Mouse (Mus musculus) hindbrain, embryonic 11.5 days (tissue): Measurements from ENCODE around the gene Cd80. TPM values are rescaled to one million over a fixed set of nuclear protein-coding genes. Genes with fewer than 3 reads are reported as not detected.

ENCODE experiments used
- ATAC-seq: fragments of 200-750 bp; cut with Nextera tagmentation; 2 replicates; pipeline ENCODE4 v1.8.0; 2017; ENCODE audit warnings: mild to moderate bottlenecking, moderate TSS enrichment, moderate library complexity; ENCODE audit not compliant: low FRiP score
- DNase-seq: peaks from one replicate; pipeline ENCODE4 v3.0.0-alpha.2; 2015; ENCODE audit warnings: low spot score
- H3K27ac ChIP-seq: fragments of 300-500 bp; sonication (generic); 2 replicates; pipeline ENCODE4 v1.5.1; 2014; ENCODE audit warnings: mild to moderate bottlenecking, low read depth, low read length
- H3K27me3 ChIP-seq: fragments of 300-500 bp; sonication (generic); 2 replicates; pipeline ENCODE4 v1.6.1; 2014; ENCODE audit warnings: mild to moderate bottlenecking, low read length, moderate library complexity, mixed read lengths; ENCODE audit not compliant: control insufficient read depth, insufficient read depth
- H3K36me3 ChIP-seq: fragments of 300-500 bp; sonication (generic); 2 replicates; pipeline ENCODE4 v1.6.1; 2014; ENCODE audit warnings: mild to moderate bottlenecking, low read length, moderate library complexity, mixed read lengths; ENCODE audit not compliant: control insufficient read depth, insufficient read depth
- H3K4me1 ChIP-seq: fragments of 300-500 bp; sonication (generic); replicated peaks from 2 replicates; pipeline ENCODE4 v1.6.1; 2014; ENCODE audit warnings: low read length, mixed read lengths; ENCODE audit not compliant: control insufficient read depth, insufficient read depth
- H3K4me2 ChIP-seq: fragments of 300-500 bp; sonication (generic); replicated peaks from 2 replicates; pipeline ENCODE4 v1.6.1; 2014; ENCODE audit warnings: mild to moderate bottlenecking, low read depth, low read length
- H3K4me3 ChIP-seq: fragments of 300-500 bp; sonication (generic); 2 replicates; pipeline ENCODE4 v1.5.1; 2014; ENCODE audit warnings: low read depth, low read length
- H3K9ac ChIP-seq: fragments of 300-500 bp; sonication (generic); 2 replicates; pipeline ENCODE4 v1.6.1; 2014; ENCODE audit warnings: low read depth, low read length
- H3K9me3 ChIP-seq: fragments of 300-500 bp; sonication (generic); 2 replicates; pipeline ENCODE4 v1.6.1; 2016; ENCODE audit warnings: low read length; ENCODE audit not compliant: control insufficient read depth
- WGBS: fragments of 180-500 bp; shearing (Covaris S2); extraction: QIAGEN DNeasy Blood & Tissue Kit; methylation state at CpG from one replicate; pipeline ENCODE4 v1.1.7; 2014; 5-methylcytosine and 5-hydroxymethylcytosine counted together
- polyA plus RNA-seq: library from polyadenylated mRNA; unstranded; fragments of >200 nt; fragmentation: Nextera tagmentation; extraction: Ambion mirVana; gene quantifications from 2 replicates; pipeline ENCODE4 v1.2.1, GENCODE M21; 2014

Cd80 gene
- polyA plus RNA-seq: 0.33 and 0.73 TPM in 2 replicates

GRCm38 (mm10) chr16:38455511-38456418 is at the start of gene Cd80:
Gene Cd80, plus strand, starts transcription at chr16:38455561.
- ATAC-seq: no peak
- Histone ChIP-seq H3K4me3 (no peak within 1 kb of the TSS), H3K9ac (no peak within 1 kb of the TSS), H3K4me2 (no peak within 1 kb of the TSS), H3K27ac (no peak within 1 kb of the TSS), H3K36me3 (no peaks in the 10 kb centered on the region), H3K27me3 (no peaks in the 10 kb centered on the region), H3K4me1 (no peaks in the 10 kb centered on the region; the same call in 1 of the 2 replicates), H3K9me3 (no peaks in the 10 kb centered on the region)
- 71% methylated on average over 17 of the region's 17 CpGs for WGBS
- DNase-seq: no peak

- Histone ChIP-seq H3K27ac (no peak overlapping the region), H3K9ac (no peak overlapping the region), H3K4me2 (no peak overlapping the region), H3K4me1 (no peaks in the 10 kb centered on the region), H3K36me3 (no peaks in the 10 kb centered on the region), H3K4me3 (no peak overlapping the region), H3K9me3 (no peaks in the 10 kb centered on the region), H3K27me3 (no peaks in the 10 kb centered on the region)
- WGBS: 76% methylated on average over 5 of the region's 5 CpGs
- no peak for DNase-seq
- no peak for ATAC-seq
These were observed 49.1 kb upstream of the Cd80 start for GRCm38 (mm10) chr16:38406293-38406692.

- WGBS: 85% methylated on average over 6 of the region's 6 CpGs
- Histone ChIP-seq H3K9me3 (no peaks in the 10 kb centered on the region), H3K27me3 (no peaks in the 10 kb centered on the region), H3K9ac (no peak overlapping the region), H3K36me3 (no peaks in the 10 kb centered on the region), H3K27ac (no peak overlapping the region), H3K4me1 (no peaks in the 10 kb centered on the region), H3K4me3 (no peak overlapping the region), H3K4me2 (no peak overlapping the region)
- no peak for ATAC-seq
- no peak for DNase-seq
These were observed 48.7 kb upstream of the Cd80 start for GRCm38 (mm10) chr16:38406708-38407107.

- Histone ChIP-seq H3K36me3 (no peaks in the 10 kb centered on the region), H3K4me1 (no peaks in the 10 kb centered on the region), H3K27ac (no peak overlapping the region), H3K4me2 (no peak overlapping the region), H3K9me3 (no peaks in the 10 kb centered on the region), H3K4me3 (no peak overlapping the region), H3K27me3 (no peaks in the 10 kb centered on the region), H3K9ac (no peak overlapping the region)
- WGBS: 37% methylated on average over 5 of the region's 5 CpGs
- no peak for DNase-seq
- no peak for ATAC-seq
These were observed 47.8 kb upstream of the Cd80 start for GRCm38 (mm10) chr16:38407584-38407983.

- no peak overlapping the region for H3K9ac ChIP-seq
- H3K4me3 ChIP-seq: no peak overlapping the region
- ATAC-seq: no peak
- H3K9me3 ChIP-seq: no peaks in the 10 kb centered on the region
- H3K27ac ChIP-seq: no peak overlapping the region
- WGBS: 91% methylated on average over 8 of the region's 8 CpGs
- DNase-seq: no peak
- H3K36me3 ChIP-seq: no peaks in the 10 kb centered on the region
- H3K4me1 ChIP-seq: no peaks in the 10 kb centered on the region
- no peak overlapping the region for H3K4me2 ChIP-seq
- no peaks in the 10 kb centered on the region for H3K27me3 ChIP-seq
These were observed 46.9 kb upstream of the Cd80 start for GRCm38 (mm10) chr16:38408416-38408815.

GRCm38 (mm10) chr16:38414953-38415352 is 40.4 kb upstream of the Cd80 start:
- 88% methylated on average over 7 of the region's 7 CpGs for WGBS
- H3K9ac ChIP-seq: no peak overlapping the region
- no peaks in the 10 kb centered on the region for H3K4me1 ChIP-seq
- no peak for DNase-seq
- no peaks in the 10 kb centered on the region for H3K36me3 ChIP-seq
- no peak for ATAC-seq
- no peaks in the 10 kb centered on the region for H3K27me3 ChIP-seq
- no peaks in the 10 kb centered on the region for H3K9me3 ChIP-seq
- no peak overlapping the region for H3K4me3 ChIP-seq
- H3K4me2 ChIP-seq: no peak overlapping the region
- no peak overlapping the region for H3K27ac ChIP-seq

GRCm38 (mm10) chr16:38425374-38425773 is 30.0 kb upstream of the Cd80 start:
- no peak for DNase-seq
- H3K9ac ChIP-seq: no peak overlapping the region

GRCm38 (mm10) chr16:38425799-38426198 is 29.6 kb upstream of the Cd80 start:
- no peaks in the 10 kb centered on the region for H3K4me1 ChIP-seq
- no peak overlapping the region for H3K4me2 ChIP-seq
- ATAC-seq (no peak), DNase-seq (no peak)
- H3K27me3 ChIP-seq: no peaks in the 10 kb centered on the region; the same call in 1 of the 2 replicates
- H3K4me3 ChIP-seq: no peak overlapping the region
- no peaks in the 10 kb centered on the region for H3K9me3 ChIP-seq
- 89% methylated on average over 1 of the region's 1 CpGs for WGBS
- H3K27ac ChIP-seq: no peak overlapping the region
- no peaks in the 10 kb centered on the region for H3K36me3 ChIP-seq
- H3K9ac ChIP-seq: no peak overlapping the region

More at GRCm38 (mm10) chr16:38425374-38425773, 30.0 kb upstream of the Cd80 start:
- no peak for ATAC-seq
- Histone ChIP-seq H3K4me1 (no peaks in the 10 kb centered on the region), H3K27ac (no peak overlapping the region), H3K4me3 (no peak overlapping the region), H3K27me3 (no peaks in the 10 kb centered on the region; the same call in 1 of the 2 replicates), H3K36me3 (no peaks in the 10 kb centered on the region), H3K4me2 (no peak overlapping the region), H3K9me3 (no peaks in the 10 kb centered on the region)
- 89% methylated on average over 2 of the region's 2 CpGs for WGBS
